Mouse (Mus musculus) intestine, postnatal 0 days (tissue): Measurements from ENCODE around the gene Cngb1. TPM values are rescaled to one million over a fixed set of nuclear protein-coding genes. Genes with fewer than 3 reads are reported as not detected.

ENCODE experiments used
- ATAC-seq: fragments of 200-750 bp; cut with Nextera tagmentation; 2 replicates; pipeline ENCODE4 v1.8.0; 2017; ENCODE audit warnings: mild to moderate bottlenecking, moderate TSS enrichment, moderate library complexity
- H3K27ac ChIP-seq: fragments of 300-500 bp; sonication (generic); 2 replicates; pipeline ENCODE4 v1.5.1; 2014; ENCODE audit warnings: mild to moderate bottlenecking, low read depth, low read length, moderate library complexity
- H3K27me3 ChIP-seq: fragments of 300-500 bp; sonication (generic); replicated peaks from 2 replicates; pipeline ENCODE4 v1.6.1; 2014; ENCODE audit warnings: low read length, mixed read lengths; ENCODE audit not compliant: control insufficient read depth, insufficient read depth
- H3K36me3 ChIP-seq: fragments of 300-500 bp; sonication (generic); 2 replicates; pipeline ENCODE4 v1.6.1; 2014; ENCODE audit warnings: mild to moderate bottlenecking, moderate library complexity; ENCODE audit not compliant: control insufficient read depth, insufficient read depth
- H3K4me1 ChIP-seq: fragments of 300-500 bp; sonication (generic); replicated peaks from 2 replicates; pipeline ENCODE4 v1.6.1; 2014; ENCODE audit warnings: antibody characterized with exemption, low read length, mixed read lengths; ENCODE audit not compliant: control insufficient read depth, insufficient read depth
- H3K4me2 ChIP-seq: fragments of 300-500 bp; sonication (generic); replicated peaks from 2 replicates; pipeline ENCODE4 v1.6.1; 2014; ENCODE audit warnings: low read depth, mild to moderate bottlenecking, moderate library complexity
- H3K4me3 ChIP-seq: fragments of 300-500 bp; sonication (generic); 2 replicates; pipeline ENCODE4 v1.5.1; 2014; ENCODE audit warnings: low read depth, low read length
- H3K9ac ChIP-seq: fragments of 300-500 bp; sonication (generic); 2 replicates; pipeline ENCODE4 v1.6.1; 2014; ENCODE audit warnings: mild to moderate bottlenecking, low read depth, low read length
- H3K9me3 ChIP-seq: fragments of 300-500 bp; sonication (generic); 2 replicates; pipeline ENCODE4 v1.6.1; 2016; ENCODE audit warnings: mixed run types; ENCODE audit not compliant: control insufficient read depth
- CTCF ChIP-seq: sonication (generic); IDR thresholded peaks from 2 replicates; pipeline ENCODE4 v1.5.1; 2016; ENCODE audit warnings: low read depth, mild to moderate bottlenecking, control low read depth, antibody characterized with exemption, moderate library complexity
- WGBS: fragments of 180-500 bp; shearing (Covaris S2); extraction: QIAGEN DNeasy Blood & Tissue Kit; methylation state at CpG from one replicate; pipeline ENCODE4 v1.1.7; 2014; 5-methylcytosine and 5-hydroxymethylcytosine counted together
- polyA plus RNA-seq: library from polyadenylated mRNA; unstranded; fragments of >200 nt; fragmentation: Nextera tagmentation; extraction: Ambion mirVana; gene quantifications from 2 replicates; pipeline ENCODE4 v1.2.1, GENCODE M21; 2015

The Cngb1 gene
- 0.63 and 0.94 TPM in 2 replicates for polyA plus RNA-seq

GRCm38 (mm10) chr8:95306431-95306830, at the start of gene Cngb1:
TSS of gene Cngb1 (minus strand) at chr8:95306585.
- Histone ChIP-seq H3K4me2 (no peak within 1 kb of the TSS), H3K36me3 (no peaks in the 10 kb centered on the region), H3K9me3 (no peaks in the 10 kb centered on the region), H3K27ac (no peak within 1 kb of the TSS), H3K4me1 (no peaks in the 10 kb centered on the region), H3K9ac (no peak within 1 kb of the TSS), H3K4me3 (no peak within 1 kb of the TSS), H3K27me3 (no peaks in the 10 kb centered on the region)
- ATAC-seq, result no peak
- 49% methylated on average over 6 of the region's 6 CpGs for WGBS
- no peak for TF ChIP-seq CTCF

- Histone ChIP-seq H3K27ac (no peak overlapping the region), H3K36me3 (no peaks in the 10 kb centered on the region; the same call in 1 of the 2 replicates), H3K27me3 (no peaks in the 10 kb centered on the region), H3K9me3 (no peaks in the 10 kb centered on the region), H3K4me3 (no peak overlapping the region), H3K9ac (no peak overlapping the region), H3K4me1 (peaks cover 6% of the 10 kb centered on the region), H3K4me2 (no peak overlapping the region)
- no peak for TF ChIP-seq CTCF
- no peak for ATAC-seq
- 96% methylated on average over 2 of the region's 2 CpGs for WGBS
These were observed 48.2 kb upstream of the Cngb1 start for GRCm38 (mm10) chr8:95354606-95355005.

- no peaks in the 10 kb centered on the region; the same call in 1 of the 2 replicates for H3K4me1 ChIP-seq
- peak; percentile 44 for ATAC-seq
- H3K9me3 ChIP-seq, result no peaks in the 10 kb centered on the region
- peak overlapping the region; percentile 66 for H3K27ac ChIP-seq
- TF ChIP-seq CTCF, result peak; percentile 25; the same call in 1 of the 2 replicates
- H3K4me3 ChIP-seq, result peak overlapping the region; percentile 68
- WGBS, result 4% methylated on average over 62 of the region's 62 CpGs
- H3K27me3 ChIP-seq, result no peaks in the 10 kb centered on the region
- H3K36me3 ChIP-seq, result no peaks in the 10 kb centered on the region; the same call in 1 of the 2 replicates
- H3K9ac ChIP-seq, result peak overlapping the region; percentile 65
- peak overlapping the region; percentile 94 for H3K4me2 ChIP-seq
These were observed 46.8 kb upstream of the Cngb1 start for GRCm38 (mm10) chr8:95352871-95353866.

GRCm38 (mm10) chr8:95352151-95352870, 45.9 kb upstream of the Cngb1 start, which contains the start of gene Mmp15:
TSS of gene Mmp15 (plus strand) at chr8:95352268.
- ATAC-seq, result peak; percentile 69
- Histone ChIP-seq H3K27me3 (no peaks in the 10 kb centered on the region), H3K9me3 (no peaks in the 10 kb centered on the region), H3K4me2 (peak within 1 kb of the TSS; percentile 94), H3K4me3 (peak within 1 kb of the TSS; percentile 68), H3K4me1 (no peaks in the 10 kb centered on the region; the same call in 1 of the 2 replicates), H3K27ac (peak within 1 kb of the TSS; percentile 66), H3K9ac (peak within 1 kb of the TSS; percentile 65), H3K36me3 (no peaks in the 10 kb centered on the region; the same call in 1 of the 2 replicates)
- under 1% methylated on average over 78 of the region's 80 CpGs for WGBS
- peak; percentile 31 for TF ChIP-seq CTCF

GRCm38 (mm10) chr8:95351461-95351860, 45.1 kb upstream of the Cngb1 start:
- Histone ChIP-seq H3K27me3 (no peaks in the 10 kb centered on the region), H3K4me1 (no peaks in the 10 kb centered on the region; the same call in 1 of the 2 replicates), H3K27ac (no peak overlapping the region), H3K4me3 (peak overlapping the region; percentile 68), H3K9me3 (no peaks in the 10 kb centered on the region), H3K36me3 (no peaks in the 10 kb centered on the region; the same call in 1 of the 2 replicates), H3K9ac (peak overlapping the region; percentile 65; the same call in 1 of the 2 replicates), H3K4me2 (peak overlapping the region; percentile 94)
- TF ChIP-seq CTCF, result peak; percentile 67
- peak; percentile 45 for ATAC-seq
- 3% methylated on average over 15 of the region's 15 CpGs for WGBS
